Mouse (Mus musculus) brain, adult 2 months (tissue): Measurements from ENCODE around the gene Tpk1.
A peak's percentile ranks its signal among the peaks of the same experiment; 100 is the strongest.

Experiments used
- DNase-seq: peaks from one replicate; pipeline ENCODE4 v3.0.0; 2011; ENCODE audit warnings: low read depth, low spot score

The Tpk1 gene

DNA sequence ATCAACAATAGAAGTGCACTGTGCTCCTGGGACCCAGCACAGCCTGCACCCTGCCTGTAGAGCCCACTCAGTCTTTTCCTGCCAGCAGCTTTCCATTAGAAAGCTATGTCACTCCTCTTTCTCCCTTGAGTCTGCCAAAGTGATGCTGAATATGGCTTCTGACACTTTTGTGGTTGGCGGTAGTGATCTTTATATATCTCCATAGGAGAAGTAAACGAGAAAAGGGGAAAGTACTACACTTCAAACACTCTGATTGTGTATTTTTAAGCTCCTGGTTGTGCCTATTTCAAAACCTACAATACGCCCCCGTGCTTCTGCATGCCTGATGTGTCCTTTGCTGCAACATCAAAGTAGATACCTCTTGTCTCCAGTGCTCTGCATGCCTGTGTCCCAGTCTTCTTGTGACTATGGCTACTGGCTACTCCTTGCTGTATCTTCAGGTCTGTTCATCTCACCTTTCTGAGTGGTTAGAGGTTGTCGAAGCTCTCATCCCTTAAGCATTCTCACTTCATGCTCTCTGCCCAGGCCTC lies 302.7 kb downstream of the Tpk1 start:
- peak; percentile 52 for DNase-seq

- DNase-seq: no peak
Observed at GRCm38 (mm10) chr6:43361248-43361647, 304.8 kb downstream of the Tpk1 start.

GRCm38 (mm10) chr6:43360214-43360613 lies 305.9 kb downstream of the Tpk1 start:
- no peak for DNase-seq

DNA sequence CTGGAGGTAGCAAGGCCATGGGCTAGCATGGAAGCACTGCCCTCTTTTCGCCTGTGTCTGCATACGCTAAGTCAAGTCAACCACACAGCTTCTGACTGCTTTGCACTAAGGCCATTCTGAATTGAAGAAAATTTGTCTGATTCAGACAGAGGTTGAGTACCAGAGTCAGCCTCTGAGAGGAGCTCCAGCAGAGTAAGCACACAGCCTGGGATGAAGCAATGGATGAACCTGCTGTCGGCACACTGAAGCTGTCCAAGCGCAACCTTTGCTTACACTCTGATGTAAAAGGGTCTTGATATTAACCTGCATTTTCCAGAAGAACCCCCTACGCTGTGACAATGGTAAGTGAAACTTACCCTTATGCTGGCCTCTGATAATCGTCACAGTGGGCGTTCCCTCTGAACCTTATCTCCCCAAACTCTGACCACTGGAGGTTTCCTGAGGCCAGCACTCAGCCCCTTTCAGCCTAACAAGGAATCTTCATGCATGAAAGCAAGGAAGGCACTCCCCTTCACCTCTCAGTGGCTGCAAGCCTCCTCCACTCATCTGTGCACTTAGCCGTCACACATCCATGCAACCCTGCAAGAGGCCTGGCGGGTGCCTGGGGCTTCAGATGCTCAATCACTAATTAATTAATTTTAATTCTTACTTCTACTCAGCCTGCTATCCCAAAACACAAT lies 311.4 kb downstream of the Tpk1 start:
- no peak for DNase-seq

DNA sequence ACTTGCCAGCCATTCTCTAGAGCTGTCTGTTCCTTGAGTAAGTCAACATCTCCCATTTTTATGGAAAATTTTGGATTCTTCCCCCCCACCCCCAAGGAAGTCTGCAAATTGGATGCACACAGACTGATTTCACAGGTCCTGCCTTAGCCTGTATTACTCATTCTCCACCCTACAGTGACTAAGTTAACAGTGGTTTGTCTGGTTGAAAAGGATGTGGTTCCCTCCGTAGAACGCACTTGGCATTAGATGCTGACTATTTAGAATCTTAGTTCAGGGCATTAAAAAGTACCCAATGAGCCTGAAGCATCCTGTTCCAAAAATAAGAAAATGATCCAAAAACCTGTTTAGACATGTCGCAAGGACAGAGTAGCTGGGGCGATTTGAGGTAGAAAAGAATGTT lies 312.6 kb downstream of the Tpk1 start:
- DNase-seq: no peak

GRCm38 (mm10) chr6:43349083-43349482 lies 317.0 kb downstream of the Tpk1 start:
- no peak for DNase-seq

DNA sequence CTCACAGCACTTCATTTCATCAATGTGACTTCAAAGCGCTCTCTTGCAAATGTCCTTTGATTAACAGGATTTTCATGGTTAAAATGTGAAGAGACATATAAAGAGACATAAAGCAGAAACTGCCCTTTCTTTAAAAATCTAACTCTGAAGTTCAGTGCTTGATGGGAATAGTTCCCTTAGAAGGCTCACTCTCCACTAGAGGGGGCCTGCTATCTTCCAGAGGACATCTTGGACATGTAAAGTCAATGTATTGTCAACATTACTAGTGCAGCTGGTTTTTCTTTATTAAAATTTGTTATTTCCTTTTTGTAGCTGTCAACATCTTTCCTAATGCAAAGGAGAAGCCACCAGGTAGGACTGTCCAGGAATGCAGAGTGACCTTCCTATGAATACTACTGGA lies 318.4 kb downstream of the Tpk1 start:
- DNase-seq: peak; percentile 46

GRCm38 (mm10) chr6:43343006-43343405 lies 323.1 kb downstream of the Tpk1 start:
- no peak for DNase-seq

- no peak for DNase-seq
Observed at GRCm38 (mm10) chr6:43342386-43342785, 323.7 kb downstream of the Tpk1 start.

DNA sequence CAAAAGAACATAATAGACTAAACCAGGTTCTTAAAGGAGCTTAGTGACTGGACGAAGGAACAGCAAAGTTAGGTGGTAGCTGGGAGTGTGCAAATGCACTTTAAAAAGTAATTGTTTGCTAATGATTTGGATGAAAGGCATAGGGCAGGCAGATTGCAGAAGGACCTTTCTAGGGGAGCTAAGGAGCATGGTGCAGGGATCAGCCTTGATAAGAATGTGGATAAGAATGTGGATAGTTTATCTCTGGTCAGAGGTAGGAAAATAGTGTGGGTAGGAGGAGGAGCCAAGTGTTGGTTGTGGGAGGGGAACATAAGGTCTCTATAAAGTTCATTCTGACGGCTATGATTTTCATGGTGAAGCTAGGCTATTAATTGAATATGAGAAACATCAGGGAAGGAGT lies 327.3 kb downstream of the Tpk1 start:
- no peak for DNase-seq

DNA sequence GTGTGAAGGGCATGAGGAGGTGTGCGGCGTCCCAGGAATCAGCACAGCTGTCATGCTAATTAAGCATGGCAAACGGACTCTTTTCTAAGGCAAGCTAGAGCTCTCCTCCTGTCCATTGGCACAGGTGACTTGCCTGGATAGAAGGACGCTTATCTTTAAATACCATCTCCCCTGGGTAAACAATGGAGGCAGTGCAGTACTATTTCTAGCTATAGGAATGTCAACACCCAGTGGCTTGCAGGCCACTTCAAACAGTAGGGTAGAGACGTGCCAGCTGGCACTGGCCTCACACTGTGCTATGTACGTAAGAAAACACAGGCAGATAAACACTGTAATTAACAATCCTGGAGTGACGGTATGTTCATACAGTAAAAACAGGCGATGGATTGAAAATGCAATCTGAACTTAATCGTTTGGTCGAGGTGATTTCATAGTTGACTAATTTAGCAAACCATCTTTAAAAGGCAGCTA lies 328.6 kb downstream of the Tpk1 start:
- peak; percentile 92 for DNase-seq

- peak; percentile 61 for DNase-seq
Observed at GRCm38 (mm10) chr6:43335619-43336234, 330.4 kb downstream of the Tpk1 start.

GRCm38 (mm10) chr6:43333479-43333878 lies 332.6 kb downstream of the Tpk1 start:
- peak; percentile 96 for DNase-seq

GRCm38 (mm10) chr6:43312961-43313656 lies 353.0 kb downstream of the Tpk1 start:
- DNase-seq: no peak

- no peak for DNase-seq
Observed at GRCm38 (mm10) chr6:43312546-43312945, 353.5 kb downstream of the Tpk1 start.

DNA sequence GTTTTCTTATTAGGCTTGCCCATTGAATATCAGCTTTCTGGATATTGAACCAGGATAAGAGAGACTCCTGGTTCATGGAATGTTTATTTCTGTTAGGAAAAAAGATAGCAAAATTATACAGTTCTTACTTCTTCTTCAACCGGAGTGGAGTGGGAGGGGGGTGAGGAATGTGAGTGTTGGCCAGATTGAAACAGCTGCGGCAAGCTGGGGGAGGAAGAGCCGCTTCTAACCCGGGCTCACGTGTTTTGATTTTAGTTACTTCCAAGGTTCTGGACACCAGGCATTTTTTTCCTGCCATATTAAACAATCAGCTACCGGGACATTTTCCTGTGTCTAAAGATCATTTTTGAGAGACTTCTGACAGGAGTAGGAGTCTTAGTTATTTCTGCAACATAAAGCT lies 356.0 kb downstream of the Tpk1 start:
- DNase-seq: no peak

GRCm38 (mm10) chr6:43309454-43309853 lies 356.6 kb downstream of the Tpk1 start, which contains the start of gene Nobox:
Nobox (minus strand) TSS chr6:43309554.
- no peak for DNase-seq

DNA sequence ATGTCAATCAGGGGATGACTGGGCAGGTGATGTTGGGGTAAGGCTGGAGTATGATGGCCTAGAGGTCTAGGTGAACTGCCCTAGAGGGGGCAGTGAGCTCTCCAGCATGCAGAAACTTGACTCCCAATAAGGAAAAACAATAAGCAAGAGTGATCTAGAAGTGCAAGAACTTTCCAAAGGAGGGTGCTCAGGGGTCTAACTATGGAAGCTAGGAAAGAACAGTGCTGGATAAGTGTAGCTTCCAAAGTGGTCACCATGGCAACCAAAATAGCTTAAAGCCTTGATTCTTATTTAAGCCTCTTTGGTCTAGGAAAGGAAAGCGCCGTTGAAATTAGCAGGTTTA lies 368.6 kb downstream of the Tpk1 start:
- DNase-seq: peak; percentile 75

GRCm38 (mm10) chr6:43296798-43297507 lies 369.1 kb downstream of the Tpk1 start:
- peak; percentile 86 for DNase-seq

GRCm38 (mm10) chr6:43295908-43296307 lies 370.2 kb downstream of the Tpk1 start:
- DNase-seq: peak; percentile 83
